Mouse (Mus musculus): Measurements from ENCODE around the gene Nr1h3. TPM values are rescaled to one million over a fixed set of nuclear protein-coding genes. Genes with fewer than 3 reads are reported as not detected.

The Nr1h3 gene
- polyA plus RNA-seq, 1 experiment from 2014 or later = 3.5 TPM

GRCm38 (mm10) chr2:91137481-91137880 is 65.2 kb downstream of the Nr1h3 start:
- H3K4me1 ChIP-seq (replicated peaks) = peaks cover 23% of the 10 kb centered on the region
- H3K9ac ChIP-seq = no peak overlapping the region
- H3K36me3 ChIP-seq = peaks cover 55% of the 10 kb centered on the region
- no peak for ATAC-seq (replicated peaks; ENCODE audit: insufficient number of reproducible peaks, insufficient read depth, low FRiP score, low read depth)
- WGBS = 53% methylated on average over 6 of the region's 6 CpGs
- H3K9me3 ChIP-seq (replicated peaks) = no peaks in the 10 kb centered on the region
- no peak overlapping the region for H3K4me2 ChIP-seq
- no peaks in the 10 kb centered on the region for H3K27me3 ChIP-seq
- peak overlapping the region; percentile 43 for H3K27ac ChIP-seq
- H3K4me3 ChIP-seq = no peak overlapping the region

DNA sequence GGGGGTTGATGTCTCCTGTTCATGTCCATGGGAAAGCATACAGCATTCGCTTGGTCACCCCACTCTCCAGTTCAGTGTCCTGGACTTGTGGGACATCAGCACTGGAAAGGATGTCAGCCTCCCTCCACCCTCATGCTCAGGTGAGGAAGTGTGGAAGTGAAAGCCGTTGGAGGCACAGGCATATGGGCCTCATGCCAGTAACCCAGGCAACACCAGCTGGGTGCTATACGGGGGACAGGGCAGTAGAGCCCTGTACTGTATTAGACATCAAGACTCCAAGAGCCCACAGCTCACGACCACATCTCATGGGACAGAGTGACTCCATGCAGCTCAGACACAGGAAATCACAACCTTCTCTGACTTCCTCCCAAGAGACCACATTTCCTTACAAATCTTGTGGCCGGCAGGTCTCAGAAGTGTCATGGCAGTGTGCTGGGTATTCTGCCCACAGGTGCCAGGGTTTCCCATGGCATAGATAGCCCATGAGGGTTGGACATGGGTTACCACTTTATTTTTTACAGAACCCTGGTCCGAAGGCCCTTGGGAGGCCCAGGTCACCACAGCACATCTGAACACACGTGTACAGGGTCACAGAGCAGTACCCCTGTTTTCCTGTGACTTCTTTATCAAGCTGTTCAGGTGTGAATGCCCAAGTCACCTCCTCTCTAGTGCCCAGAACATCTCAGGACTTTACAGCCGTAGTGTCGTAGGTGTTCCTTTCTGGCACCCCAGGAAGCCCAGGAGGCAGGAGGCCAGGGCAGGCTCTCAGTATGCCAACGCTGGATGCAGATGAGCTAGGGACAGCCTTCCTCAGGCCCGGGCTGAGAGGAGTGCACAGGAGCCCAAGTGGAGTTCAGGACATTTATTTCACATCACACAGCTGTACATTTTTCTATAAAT is 65.9 kb downstream of the Nr1h3 start:
- Histone ChIP-seq H3K4me1 (replicated peaks) (peaks cover 31% of the 10 kb centered on the region), H3K4me3 (no peak overlapping the region), H3K9me3 (replicated peaks) (no peaks in the 10 kb centered on the region), H3K9ac (no peak overlapping the region), H3K27me3 (no peaks in the 10 kb centered on the region), H3K36me3 (peaks cover 62% of the 10 kb centered on the region), H3K4me2 (no peak overlapping the region), H3K27ac (peak overlapping the region; percentile 43; the same call in 1 of the 2 replicates)
- ATAC-seq (replicated peaks; ENCODE audit: insufficient number of reproducible peaks, insufficient read depth, low FRiP score, low read depth) = no peak
- WGBS = 63% methylated on average over 11 of the region's 11 CpGs

Other genes with a start within 250 kb of the Nr1h3 start
- gene Rapsn, start 167.2 kb downstream of the Nr1h3 start, polyA plus RNA-seq (2015; fragmentation: Nextera tagmentation; extraction: Ambion mirVana) = 27.4 and 33.7 TPM in 2 replicates
- gene Psmc3, start 148.8 kb downstream of the Nr1h3 start, polyA plus RNA-seq (2015; fragmentation: Nextera tagmentation; extraction: Ambion mirVana) = 227 and 228 TPM in 2 replicates
- gene Slc39a13, start 132.4 kb downstream of the Nr1h3 start, polyA plus RNA-seq (2015; fragmentation: Nextera tagmentation; extraction: Ambion mirVana) = 53.5 and 63.2 TPM in 2 replicates
- 3.9 and 8.6 TPM in 2 replicates for gene Spi1, start 120.4 kb downstream of the Nr1h3 start, polyA plus RNA-seq (2015; fragmentation: Nextera tagmentation; extraction: Ambion mirVana)
- 909 and 937 TPM in 2 replicates for gene Mybpc3, start 84.7 kb downstream of the Nr1h3 start, polyA plus RNA-seq (2015; fragmentation: Nextera tagmentation; extraction: Ambion mirVana)
- 4.1 and 7.0 TPM in 2 replicates for gene Madd, start 19.0 kb downstream of the Nr1h3 start, polyA plus RNA-seq (2015; fragmentation: Nextera tagmentation; extraction: Ambion mirVana)
- gene Acp2, start 51 bp upstream of the Nr1h3 start, polyA plus RNA-seq (2015; fragmentation: Nextera tagmentation; extraction: Ambion mirVana) = 15.2 and 17.1 TPM in 2 replicates
- gene Ddb2, start 34.1 kb upstream of the Nr1h3 start, polyA plus RNA-seq (2015; fragmentation: Nextera tagmentation; extraction: Ambion mirVana) = 8.4 and 11.3 TPM in 2 replicates
- gene Pacsin3, start 53.1 kb upstream of the Nr1h3 start, polyA plus RNA-seq (2015; fragmentation: Nextera tagmentation; extraction: Ambion mirVana) = 47.6 and 52.8 TPM in 2 replicates
- 54.8 and 69.1 TPM in 2 replicates for gene Arfgap2, start 62.1 kb upstream of the Nr1h3 start, polyA plus RNA-seq (2015; fragmentation: Nextera tagmentation; extraction: Ambion mirVana)
- gene 1110051M20Rik, start 241.9 kb upstream of the Nr1h3 start, polyA plus RNA-seq (2015; fragmentation: Nextera tagmentation; extraction: Ambion mirVana) = 34.8 and 41.5 TPM in 2 replicates

All from heart, embryonic 15.5 days (tissue).